ENCODE assay signal across 9 mouse cellular contexts in genomic region chr16:5406711-5407110, GRCm38 (mm10).
DNase-seq lines count a peak whose midpoint lies in the region; ATAC-seq and TF ChIP-seq lines count a peak whose summit lies in the region.
"Had no signal": no experiment of that assay in that cellular context is flagged by ENCODE, and none has a peak within 500 bp of the region (broad histone marks: within the 10 kb centered on the region; RNA-seq: fewer than 3 reads in every experiment).

No protein-coding gene starts in this region.

- no peaks in the 10 kb centered on the region for H3K27me3 ChIP-seq in forebrain, embryonic 11.5 days (ENCODE audit: control insufficient read depth, insufficient read depth, low read length)
- H3K27me3 ChIP-seq in forebrain, embryonic 15.5 days = no peaks in the 10 kb centered on the region
- peaks cover 17% of the 10 kb centered on the region for H3K27me3 ChIP-seq in E14TG2a.4 (ENCODE audit: insufficient read depth, low read length)
- no peaks in the 10 kb centered on the region; the same call in 1 of the 2 replicates for H3K27me3 ChIP-seq in cerebellum, adult 2 months (ENCODE audit: control insufficient read depth, insufficient read depth, low read length)

- no peak overlapping the region for H3K4me2 ChIP-seq in forebrain, embryonic 11.5 days (ENCODE audit: low read depth, low read length, severe bottlenecking)
- no peak overlapping the region for H3K4me2 ChIP-seq in forebrain, embryonic 15.5 days (replicated peaks)
- H3K4me2 ChIP-seq: limb, embryonic 15.5 days had no signal

- no peaks in the 10 kb centered on the region for H3K36me3 ChIP-seq in forebrain, embryonic 11.5 days (ENCODE audit: control insufficient read depth, insufficient read depth, low read length)
- no peaks in the 10 kb centered on the region for H3K36me3 ChIP-seq in forebrain, embryonic 15.5 days
- H3K36me3 ChIP-seq in E14TG2a.4 (ENCODE audit: insufficient read depth, low read length) = no peaks in the 10 kb centered on the region
- H3K36me3 ChIP-seq: limb, embryonic 15.5 days had no signal

- peak; percentile 87 for DNase-seq in forebrain, embryonic 11.5 days (ENCODE audit: low spot score)
- DNase-seq in cerebellum, adult 2 months = peak; percentile 31 to 35
- DNase-seq in gastrocnemius, postnatal 25 days = peak; percentile 27
- DNase-seq in layer of hippocampus, adult 9-11 months = peak; percentile 36
- DNase-seq in lung, postnatal 36 days = peak; percentile 72
- DNase-seq in spleen, postnatal 4 days (ENCODE audit: low spot score in 2 of 2) = peak; percentile 39 to 82

- no peaks in the 10 kb centered on the region for H3K9me3 ChIP-seq in forebrain, embryonic 11.5 days (ENCODE audit: control insufficient read depth, low read length)
- no peaks in the 10 kb centered on the region for H3K9me3 ChIP-seq in forebrain, embryonic 15.5 days
- no peaks in the 10 kb centered on the region for H3K9me3 ChIP-seq in E14TG2a.4 (ENCODE audit: low read length)
- H3K9me3 ChIP-seq: limb, embryonic 15.5 days had no signal

- no peak overlapping the region for H3K4me3 ChIP-seq in forebrain, embryonic 11.5 days (ENCODE audit: low read depth, low read length)
- no peak overlapping the region for H3K4me3 ChIP-seq in forebrain, embryonic 15.5 days
- no peak overlapping the region for H3K4me3 ChIP-seq in E14TG2a.4 (replicated peaks; ENCODE audit: low read length)
- H3K4me3 ChIP-seq in cerebellum, adult 2 months (replicated peaks; ENCODE audit: insufficient read depth, low read depth, low read length) = no peak overlapping the region
- H3K4me3 ChIP-seq: limb, embryonic 15.5 days had no signal

- H3K9ac ChIP-seq in forebrain, embryonic 11.5 days (ENCODE audit: low read length) = no peak overlapping the region
- no peak overlapping the region for H3K9ac ChIP-seq in forebrain, embryonic 15.5 days (replicated peaks)
- H3K9ac ChIP-seq: limb, embryonic 15.5 days had no signal

- H3K27ac ChIP-seq in forebrain, embryonic 11.5 days (ENCODE audit: low read depth, low read length) = no peak overlapping the region
- no peak overlapping the region for H3K27ac ChIP-seq in forebrain, embryonic 15.5 days (replicated peaks)
- no peak overlapping the region for H3K27ac ChIP-seq in cerebellum, adult 2 months (ENCODE audit: insufficient read depth, low read length)
- H3K27ac ChIP-seq: limb, embryonic 15.5 days had no signal

- no peak for TF ChIP-seq POLR2A in cerebellum, adult 2 months (IDR thresholded peaks at IDR 0.05; ENCODE audit: borderline replicate concordance, insufficient read depth, low read length)

- ATAC-seq in forebrain, embryonic 11.5 days (replicated peaks; ENCODE audit: low FRiP score) = no peak
- ATAC-seq in forebrain, embryonic 15.5 days (replicated peaks) = no peak

- WGBS in forebrain, embryonic 11.5 days = 9% methylated on average over 11 of the region's 11 CpGs
- 5% methylated on average over 11 of the region's 11 CpGs for WGBS in forebrain, embryonic 15.5 days
- 6% methylated on average over 11 of the region's 11 CpGs for WGBS in cerebellum, adult 2 months

- TF ChIP-seq CTCF in E14TG2a.4 (conservative IDR thresholded peaks at IDR 0.05; ENCODE audit: low read length) = peak; percentile 89
- peak; percentile 55 for TF ChIP-seq CTCF in cerebellum, adult 2 months (IDR thresholded peaks at IDR 0.05; ENCODE audit: borderline replicate concordance, insufficient read depth, low read depth, low read length)

- no peaks in the 10 kb centered on the region for H3K4me1 ChIP-seq in forebrain, embryonic 11.5 days (replicated peaks; ENCODE audit: control insufficient read depth, insufficient read depth, low read length)
- no peaks in the 10 kb centered on the region for H3K4me1 ChIP-seq in forebrain, embryonic 15.5 days
- H3K4me1 ChIP-seq in E14TG2a.4 (replicated peaks; ENCODE audit: low read depth, low read length) = peaks cover 3% of the 10 kb centered on the region; the same call in 1 of the 2 replicates
- H3K4me1 ChIP-seq in cerebellum, adult 2 months (ENCODE audit: control insufficient read depth, insufficient read depth, low read length) = no peaks in the 10 kb centered on the region
- H3K4me1 ChIP-seq: limb, embryonic 15.5 days had no signal

Comparison
In these comparisons a context has a peak if more than half of its experiments do, and no peak if none do; other contexts are left out.
1. DNase-seq: peak in every context shown above with its lines; median percentile 87 in forebrain, embryonic 11.5 days; 72 in lung, postnatal 36 days; 60 in spleen, postnatal 4 days; 36 in layer of hippocampus, adult 9-11 months; 33 in cerebellum, adult 2 months; 27 in gastrocnemius, postnatal 25 days.